Mouse (Mus musculus) MEL (cell line): ENCODE measurements around the gene Fgf11. TPM values are rescaled to one million over a fixed set of nuclear protein-coding genes. Genes with fewer than 3 reads are reported as not detected.

Source experiments
- DNase-seq: peaks from one replicate; pipeline ENCODE4 v3.0.0; 2011; ENCODE audit warnings: low read depth, low spot score
- H3K27ac ChIP-seq: 2 replicates; pipeline ENCODE4 v1.5.1; 2012; ENCODE audit warnings: low read depth, mild to moderate bottlenecking, control low read depth, low read length, moderate library complexity; ENCODE audit not compliant: control insufficient read depth
- H3K27me3 ChIP-seq, 2 experiments: fragments of 150-350 bp in 1 of 2; sonication (generic) in 1 of 2; 2 replicates each; pipeline ENCODE4 v1.6.1; 2012; ENCODE audit warnings: low read length in 2 of 2, mild to moderate bottlenecking in 2 of 2, improper control_type of control experiment in 1 of 2, moderate library complexity in 1 of 2; ENCODE audit not compliant: insufficient read depth in 2 of 2, control insufficient read depth in 1 of 2
- H3K36me3 ChIP-seq, 2 experiments: 2 replicates each; pipeline ENCODE4 v1.6.1; 2012 to 2014; ENCODE audit warnings: low read length in 2 of 2, improper control_type of control experiment in 1 of 2, inconsistent platforms in 1 of 2, mild to moderate bottlenecking in 1 of 2; ENCODE audit not compliant: insufficient read depth in 2 of 2, control insufficient read depth in 1 of 2
- H3K4me1 ChIP-seq, 2 experiments: fragments of 150-350 bp in 1 of 2; sonication (generic) in 1 of 2; 2 replicates each; pipeline ENCODE4 v1.6.1; 2012; ENCODE audit warnings: low read length in 2 of 2, improper control_type of control experiment in 1 of 2, mild to moderate bottlenecking in 1 of 2; ENCODE audit not compliant: insufficient read depth in 2 of 2, control insufficient read depth in 1 of 2
- H3K4me3 ChIP-seq, 2 experiments: fragments of 150-350 bp in 1 of 2; sonication (generic) in 1 of 2; 2 replicates each; pipeline ENCODE4 v1.5.1; 2012; ENCODE audit warnings: low read depth in 2 of 2, low read length in 2 of 2, mild to moderate bottlenecking in 2 of 2, moderate library complexity in 2 of 2, control low read depth in 1 of 2, improper control_type of control experiment in 1 of 2; ENCODE audit not compliant: control insufficient read depth in 1 of 2, insufficient read depth in 1 of 2
- H3K79me2 ChIP-seq: 2 replicates; pipeline ENCODE4 v1.6.1; 2012; ENCODE audit warnings: mild to moderate bottlenecking, low read length, moderate library complexity; ENCODE audit not compliant: control insufficient read depth, poor library complexity, insufficient read depth
- H3K9ac ChIP-seq: 2 replicates; pipeline ENCODE4 v1.6.1; 2012; ENCODE audit warnings: low read depth, mild to moderate bottlenecking, control low read depth, low read length, moderate library complexity; ENCODE audit not compliant: control insufficient read depth, poor library complexity, severe bottlenecking
- H3K9me3 ChIP-seq: fragments of 150-350 bp; sonication (generic); replicated peaks from 2 replicates; pipeline ENCODE4 v1.6.1; 2012; ENCODE audit warnings: mild to moderate bottlenecking, low read length, improper control_type of control experiment, moderate library complexity; ENCODE audit not compliant: insufficient read depth
- BHLHE40 ChIP-seq: IDR thresholded peaks from 2 replicates; pipeline ENCODE4 v1.6.1; 2012; ENCODE audit warnings: low read depth, mild to moderate bottlenecking, inconsistent platforms, low read length, improper control_type of control experiment, borderline replicate concordance
- CHD2 ChIP-seq: IDR thresholded peaks from 2 replicates; pipeline ENCODE4 v1.6.1; 2011; ENCODE audit warnings: low read length, improper control_type of control experiment
- CTCF ChIP-seq, 3 experiments: IDR thresholded peaks in 2 of 3; conservative IDR thresholded peaks in 1 of 3; 2 replicates each; pipeline ENCODE4 v1.5.1; 2011 to 2012; ENCODE audit warnings: low read length in 3 of 3, low read depth in 2 of 3, mild to moderate bottlenecking in 2 of 3, improper control_type of control experiment in 1 of 3, inconsistent platforms in 1 of 3, mixed read lengths in 1 of 3, moderate library complexity in 1 of 3; ENCODE audit not compliant: control insufficient read depth in 1 of 3, insufficient read depth in 1 of 3, poor library complexity in 1 of 3, severe bottlenecking in 1 of 3
- E2F4 ChIP-seq: IDR thresholded peaks from 2 replicates; pipeline ENCODE4 v1.6.1; 2011; ENCODE audit warnings: low read depth, low read length, improper control_type of control experiment, borderline replicate concordance
- ELF1 ChIP-seq: IDR thresholded peaks from 2 replicates; pipeline ENCODE4 v1.6.1; 2014; ENCODE audit warnings: low read depth, mild to moderate bottlenecking, inconsistent platforms, low read length, improper control_type of control experiment, moderate library complexity
- EP300 ChIP-seq, 2 experiments: IDR thresholded peaks; 2 replicates each; pipeline ENCODE4 v1.6.1; 2011; ENCODE audit warnings: improper control_type of control experiment in 2 of 2, low read length in 2 of 2, low read depth in 1 of 2, mild to moderate bottlenecking in 1 of 2
- MYC ChIP-seq: IDR thresholded peaks from 2 replicates; pipeline ENCODE4 v1.6.1; 2011; ENCODE audit warnings: low read depth, mild to moderate bottlenecking, low read length, improper control_type of control experiment, moderate library complexity
- NRF1 ChIP-seq: IDR thresholded peaks from 2 replicates; pipeline ENCODE4 v1.6.1; 2014; ENCODE audit warnings: low read depth, mild to moderate bottlenecking, inconsistent platforms, low read length, improper control_type of control experiment, moderate library complexity; ENCODE audit not compliant: poor library complexity, insufficient read depth, severe bottlenecking
- POLR2AphosphoS2 ChIP-seq: IDR thresholded peaks from 2 replicates; pipeline ENCODE4 v1.6.1; 2011; ENCODE audit warnings: low read length, improper control_type of control experiment
- RAD21 ChIP-seq: IDR thresholded peaks from 2 replicates; pipeline ENCODE4 v1.6.1; 2011; ENCODE audit warnings: mild to moderate bottlenecking, low read depth, low read length, improper control_type of control experiment
- SIN3A ChIP-seq: IDR thresholded peaks from 2 replicates; pipeline ENCODE4 v1.6.1; 2012; ENCODE audit warnings: low read length, improper control_type of control experiment, inconsistent platforms
- TAL1 ChIP-seq: IDR thresholded peaks from 2 replicates; pipeline ENCODE4 v1.6.1; 2012; ENCODE audit warnings: mild to moderate bottlenecking, inconsistent platforms, low read length, moderate library complexity, mixed read lengths
- TBP ChIP-seq: IDR thresholded peaks from 2 replicates; pipeline ENCODE4 v1.8.0; 2011; ENCODE audit warnings: low read depth, low read length, improper control_type of control experiment
- USF1 ChIP-seq: IDR thresholded peaks from 2 replicates; pipeline ENCODE4 v1.6.1; 2014; ENCODE audit warnings: low read depth, mild to moderate bottlenecking, inconsistent platforms, low read length, improper control_type of control experiment, moderate library complexity
- USF2 ChIP-seq, 2 experiments: IDR thresholded peaks; 2 replicates each; pipeline ENCODE4 v1.6.1; 2011 to 2012; ENCODE audit warnings: improper control_type of control experiment in 2 of 2, low read length in 2 of 2, borderline replicate concordance in 1 of 2, inconsistent platforms in 1 of 2, low read depth in 1 of 2, mild to moderate bottlenecking in 1 of 2; ENCODE audit not compliant: insufficient read depth in 1 of 2
- ZC3H11A ChIP-seq: IDR thresholded peaks from 2 replicates; pipeline ENCODE4 v1.6.1; 2012; ENCODE audit warnings: low read depth, mild to moderate bottlenecking, inconsistent platforms, low read length, improper control_type of control experiment
- ZKSCAN1 ChIP-seq: IDR thresholded peaks from 2 replicates; pipeline ENCODE4 v1.6.1; 2012; ENCODE audit warnings: low read depth, mild to moderate bottlenecking, inconsistent platforms, low read length, improper control_type of control experiment, moderate library complexity
- ZMIZ1 ChIP-seq: IDR thresholded peaks from 2 replicates; pipeline ENCODE4 v1.6.1; 2012; ENCODE audit warnings: low read depth, mild to moderate bottlenecking, inconsistent platforms, low read length, improper control_type of control experiment, moderate library complexity
- ZNF384 ChIP-seq: IDR thresholded peaks from 2 replicates; pipeline ENCODE4 v1.6.1; 2012; ENCODE audit warnings: low read depth, mild to moderate bottlenecking, inconsistent platforms, low read length, improper control_type of control experiment
- polyA plus RNA-seq, 2 experiments: library from polyadenylated mRNA; stranded (reverse) in 1 of 2; unstranded in 1 of 2; fragments of >175 nt in 1 of 2; fragments of >200 nt in 1 of 2; gene quantifications; 2 replicates each; pipeline versions ENCODE4 v1.2.1 to v1.2.4; 2012; ENCODE audit warnings: low replicate concordance in 2 of 2, low read depth in 1 of 2; ENCODE audit not compliant: insufficient read length in 2 of 2, insufficient read depth in 1 of 2, missing spikeins in 1 of 2
- total RNA-seq: library from RNA; depleted of rRNA; stranded (reverse); fragments of 300-350 nt; gene quantifications from 2 replicates; pipeline ENCODE4 v1.2.3, GENCODE M21; 2012

The Fgf11 gene
- total and polyA plus RNA-seq, 3 experiments, result 5.1 to 26.8 TPM; not detected in 1

GRCm38 (mm10) chr11:69778985-69779384 lies 22.7 kb downstream of the Fgf11 start (continued):
- TF ChIP-seq POLR2AphosphoS2, result no peak

GRCm38 (mm10) chr11:69778258-69778982 lies 23.2 kb downstream of the Fgf11 start:
- Histone ChIP-seq H3K27ac (no peak overlapping the region), H3K9me3 (no peaks in the 10 kb centered on the region)

GRCm38 (mm10) chr11:69777504-69778257 lies 24.0 kb downstream of the Fgf11 start:
- no peak overlapping the region for H3K9ac ChIP-seq
- DNase-seq, result no peak

More at GRCm38 (mm10) chr11:69778258-69778982, 23.2 kb downstream of the Fgf11 start:
- no peaks in the 10 kb centered on the region for H3K79me2 ChIP-seq
- TF ChIP-seq SIN3A, result no peak
- no peak for TF ChIP-seq BHLHE40
- TF ChIP-seq CTCF (IDR thresholded peaks at IDR 0.05 in 2 of 3, conservative IDR thresholded peaks at IDR 0.05 in 1 of 3; ENCODE audit: control insufficient read depth in 1 of 3, insufficient read depth in 1 of 3, low read depth in 2 of 3, low read length in 3 of 3, poor library complexity in 1 of 3, severe bottlenecking in 1 of 3), result no peak
- TF ChIP-seq ZNF384, result no peak
- no peak for TF ChIP-seq ELF1
- no peak for TF ChIP-seq ZKSCAN1
- TF ChIP-seq MYC, result no peak
- no peak for TF ChIP-seq RAD21
- TF ChIP-seq E2F4, result no peak
- TF ChIP-seq EP300 (IDR thresholded peaks at IDR 0.05; ENCODE audit: low read depth in 1 of 2, low read length in 2 of 2), result no peak
- TF ChIP-seq ZC3H11A, result no peak
- TF ChIP-seq CHD2, result no peak
- TF ChIP-seq NRF1, result no peak
- no peak for TF ChIP-seq TBP
- TF ChIP-seq USF2 (IDR thresholded peaks at IDR 0.05; ENCODE audit: borderline replicate concordance in 1 of 2, insufficient read depth in 1 of 2, low read depth in 1 of 2, low read length in 2 of 2), result no peak
- no peak for TF ChIP-seq ZMIZ1
- TF ChIP-seq POLR2AphosphoS2, result no peak
- no peak for TF ChIP-seq USF1
- no peak for TF ChIP-seq TAL1
- DNase-seq, result no peak
- H3K4me1 ChIP-seq, result no peaks in the 10 kb centered on the region
- H3K9ac ChIP-seq, result no peak overlapping the region
- H3K36me3 ChIP-seq, result no peaks in the 10 kb centered on the region
- H3K4me3 ChIP-seq, result no peak overlapping the region
- H3K27me3 ChIP-seq, result no peaks in the 10 kb centered on the region

More at GRCm38 (mm10) chr11:69777504-69778257, 24.0 kb downstream of the Fgf11 start:
- Histone ChIP-seq H3K9me3 (no peaks in the 10 kb centered on the region), H3K79me2 (no peaks in the 10 kb centered on the region), H3K4me3 (no peak overlapping the region), H3K27ac (no peak overlapping the region), H3K4me1 (no peaks in the 10 kb centered on the region), H3K27me3 (no peaks in the 10 kb centered on the region), H3K36me3 (no peaks in the 10 kb centered on the region)
- TF ChIP-seq TAL1, result no peak
- no peak for TF ChIP-seq CHD2
